Mouse (Mus musculus) megakaryocyte progenitor cell, adult 5-6 weeks (primary cell): Measurements from ENCODE around the gene Optn. TPM values are rescaled to one million over a fixed set of nuclear protein-coding genes. Genes with fewer than 3 reads are reported as not detected.
A peak's percentile ranks its signal among the peaks of the same experiment; 100 is the strongest.

Experiments
- ATAC-seq: replicated peaks from 2 replicates; pipeline ENCODE4 v1.8.0; 2016; ENCODE audit warnings: mild to moderate bottlenecking, moderate TSS enrichment, inconsistent platforms; ENCODE audit not compliant: poor library complexity
- total RNA-seq, 2 experiments: library from RNA; stranded (forward) in 1 of 2; stranded (reverse) in 1 of 2; fragments of 157-497, 149-512 nt in 1 of 2; fragments of 200-1000 nt in 1 of 2; gene quantifications; 2 replicates each; pipeline versions ENCODE4 v1.2.3 to v1.2.4; 2015 to 2017

Optn gene
- total RNA-seq, 2 experiments from 2014 or later: 10.1 to 19.8 TPM

DNA sequence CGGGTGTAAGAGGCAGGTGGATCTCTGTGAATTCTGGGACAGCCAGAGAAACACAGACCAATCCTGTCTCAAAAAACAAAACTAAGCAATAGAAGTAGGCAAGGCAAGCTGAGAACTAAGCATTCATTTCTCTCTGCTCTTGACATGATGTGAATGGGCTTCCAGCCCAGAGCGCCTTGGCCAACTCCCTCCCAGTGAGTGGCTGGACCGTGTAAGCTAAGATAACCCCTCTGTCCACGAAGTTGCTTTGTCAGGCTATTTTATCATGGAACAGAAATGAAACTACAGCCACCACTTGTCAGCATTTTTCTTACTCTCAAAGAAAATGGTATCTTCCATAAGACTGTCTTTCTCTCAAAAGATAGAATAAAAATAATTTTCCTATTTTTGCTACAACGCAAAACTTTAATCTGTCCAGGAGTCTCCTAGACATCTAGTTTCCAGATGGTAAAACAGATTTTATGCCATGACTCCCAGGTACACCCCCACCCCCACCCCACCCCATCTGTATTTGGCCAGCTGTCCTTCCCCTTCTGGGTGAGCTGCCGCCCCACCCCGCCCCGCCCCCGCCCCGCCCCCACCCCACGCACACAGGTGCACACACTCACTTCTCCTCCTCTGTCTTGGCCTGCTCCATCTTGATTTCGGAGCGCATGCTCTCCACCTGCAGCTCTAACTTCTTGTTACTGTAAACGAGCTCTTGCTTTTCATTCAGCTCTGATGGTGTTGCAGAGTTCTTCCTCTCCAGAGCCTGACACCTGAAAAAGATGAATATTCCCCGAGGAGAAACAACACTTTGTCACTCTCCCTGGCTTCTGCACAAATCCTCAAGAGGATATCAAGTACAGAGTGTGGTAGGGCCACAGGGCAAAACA, 30.1 kb downstream of the Optn start:
- ATAC-seq: peak; percentile 72

GRCm38 (mm10) chr2:5032665-5033064, 31.2 kb downstream of the Optn start:
- no peak for ATAC-seq

DNA sequence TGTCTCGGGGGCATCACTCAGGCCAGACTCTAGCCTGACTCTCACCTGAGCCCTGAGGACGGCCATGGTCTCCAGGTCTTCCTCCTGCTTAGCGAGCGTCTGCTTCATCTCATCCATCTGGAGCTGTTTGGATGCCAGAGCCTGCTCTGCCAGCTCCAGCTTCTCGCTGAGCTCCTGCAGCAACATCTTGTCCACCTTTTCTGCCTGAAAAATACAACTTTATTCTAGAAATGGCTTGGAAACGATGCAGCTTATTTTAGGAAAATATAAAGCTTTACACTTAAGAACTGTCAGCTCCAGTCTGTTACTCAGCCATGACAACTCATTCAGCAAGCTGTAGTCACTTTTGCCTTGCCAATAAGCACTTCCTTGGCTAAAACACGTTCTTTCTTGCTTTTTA, 32.6 kb downstream of the Optn start:
- ATAC-seq: no peak

DNA sequence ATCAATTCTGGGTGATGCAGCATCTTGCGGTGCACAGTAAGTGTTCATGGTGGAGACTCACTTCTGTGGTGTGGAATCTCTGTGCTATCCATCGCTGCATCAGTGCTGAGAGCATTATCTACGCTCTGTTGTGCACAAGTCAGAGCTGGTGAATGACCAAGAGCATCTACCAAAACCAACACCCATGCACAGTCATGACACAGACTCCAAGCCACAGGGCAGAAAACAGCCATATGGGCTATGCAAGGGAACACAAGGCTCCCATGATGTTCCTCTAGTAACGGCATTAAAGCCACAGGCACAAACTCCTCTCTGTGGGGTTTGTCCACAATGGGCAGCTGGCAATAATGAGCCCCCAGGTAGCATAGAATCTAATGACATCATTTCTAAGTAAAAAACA, 34.0 kb downstream of the Optn start:
- no peak for ATAC-seq

- ATAC-seq: no peak
These were observed 35.8 kb downstream of the Optn start for GRCm38 (mm10) chr2:5028047-5028446.

DNA sequence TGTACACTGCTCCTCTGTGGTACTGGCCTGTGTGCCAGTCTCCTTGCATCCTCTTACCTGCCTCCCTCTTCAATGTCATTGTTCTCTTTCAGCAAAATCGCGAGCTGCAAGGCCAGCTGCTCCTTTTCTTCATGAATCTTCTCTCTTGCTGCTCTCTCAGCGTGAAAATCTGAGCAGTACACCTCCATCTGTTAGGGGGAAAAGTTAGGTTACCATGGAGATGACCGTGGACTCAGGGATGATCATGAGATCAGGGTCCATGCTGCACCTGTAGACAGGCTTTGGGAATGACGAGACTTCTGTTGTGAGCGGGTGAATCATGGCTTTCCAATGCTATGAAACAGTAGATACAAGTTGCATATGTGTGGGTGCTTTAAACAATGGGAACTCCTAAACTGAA, 36.8 kb downstream of the Optn start:
- no peak for ATAC-seq

DNA sequence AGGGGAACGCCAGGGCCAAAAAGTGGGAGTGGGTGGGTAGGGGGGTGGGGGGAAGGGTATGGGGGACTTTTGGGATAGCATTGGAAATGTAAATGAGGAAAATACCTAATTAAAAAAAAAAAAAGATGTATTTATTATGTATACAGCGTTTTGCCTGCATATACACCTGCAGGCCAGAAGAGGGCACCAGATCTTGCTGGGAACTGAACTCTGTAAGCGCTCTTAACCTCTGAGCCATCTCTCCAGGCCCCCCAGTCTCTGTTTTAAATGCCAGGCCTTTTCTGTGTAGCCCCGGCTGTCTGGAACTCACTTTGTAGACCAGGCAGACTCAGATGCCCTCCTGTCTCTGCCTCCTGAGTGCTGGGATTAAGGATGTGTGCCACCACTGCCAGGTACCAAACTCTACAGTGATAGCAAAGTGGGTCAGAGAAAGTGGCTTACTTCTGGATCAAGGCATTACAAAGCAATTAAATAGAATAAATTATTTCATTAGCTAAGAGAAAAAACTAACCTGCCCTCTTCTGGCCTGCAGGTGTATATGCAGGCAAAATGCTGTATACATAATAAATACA, 38.6 kb downstream of the Optn start:
- peak; percentile 92 for ATAC-seq

- ATAC-seq: no peak
These were observed 40.0 kb downstream of the Optn start for GRCm38 (mm10) chr2:5023699-5024399.

- ATAC-seq: no peak
These were observed 40.6 kb downstream of the Optn start for GRCm38 (mm10) chr2:5023275-5023674.

DNA sequence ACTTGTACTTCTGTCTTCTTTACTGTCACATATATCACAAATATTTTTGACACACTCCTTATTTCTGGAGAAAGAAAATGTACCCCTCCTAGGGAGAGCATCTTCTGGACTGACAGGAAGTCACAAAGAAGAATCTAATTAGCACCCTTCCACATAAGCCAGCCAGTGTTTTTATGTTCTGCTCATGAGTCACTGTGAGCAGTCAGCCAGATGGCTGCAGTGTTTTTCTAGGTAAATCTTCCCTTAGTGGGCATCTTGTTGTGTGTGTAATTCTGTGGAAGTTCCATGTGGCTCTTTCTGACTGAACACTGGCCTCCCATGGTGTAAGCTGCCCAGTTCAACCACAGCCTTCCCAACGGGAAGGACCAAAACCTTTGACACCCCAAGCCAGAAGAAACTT, 44.1 kb downstream of the Optn start:
- no peak for ATAC-seq

DNA sequence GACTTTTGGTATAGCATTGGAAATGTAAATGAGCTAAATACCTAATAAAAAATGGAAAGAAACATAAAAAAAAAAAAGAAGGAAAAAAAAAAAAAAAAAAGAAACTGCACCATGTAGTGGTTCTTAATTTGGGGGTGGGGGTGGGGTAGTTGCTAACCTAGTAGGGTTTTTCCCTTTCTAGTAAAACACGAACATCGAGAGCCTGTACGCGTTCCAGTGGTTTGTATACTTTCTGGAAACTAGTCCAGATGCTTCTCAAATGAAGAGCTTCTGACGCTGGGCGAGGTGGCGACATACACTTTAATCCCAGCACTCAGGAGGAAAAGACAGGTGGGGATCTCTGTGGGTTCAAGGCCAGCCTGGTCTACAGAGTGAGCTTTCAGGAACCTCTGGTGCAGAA, 46.9 kb downstream of the Optn start:
- no peak for ATAC-seq

- ATAC-seq: no peak
These were observed 48.3 kb downstream of the Optn start for GRCm38 (mm10) chr2:5015527-5015926.

GRCm38 (mm10) chr2:5014616-5015015, 49.2 kb downstream of the Optn start:
- peak; percentile 38 for ATAC-seq

DNA sequence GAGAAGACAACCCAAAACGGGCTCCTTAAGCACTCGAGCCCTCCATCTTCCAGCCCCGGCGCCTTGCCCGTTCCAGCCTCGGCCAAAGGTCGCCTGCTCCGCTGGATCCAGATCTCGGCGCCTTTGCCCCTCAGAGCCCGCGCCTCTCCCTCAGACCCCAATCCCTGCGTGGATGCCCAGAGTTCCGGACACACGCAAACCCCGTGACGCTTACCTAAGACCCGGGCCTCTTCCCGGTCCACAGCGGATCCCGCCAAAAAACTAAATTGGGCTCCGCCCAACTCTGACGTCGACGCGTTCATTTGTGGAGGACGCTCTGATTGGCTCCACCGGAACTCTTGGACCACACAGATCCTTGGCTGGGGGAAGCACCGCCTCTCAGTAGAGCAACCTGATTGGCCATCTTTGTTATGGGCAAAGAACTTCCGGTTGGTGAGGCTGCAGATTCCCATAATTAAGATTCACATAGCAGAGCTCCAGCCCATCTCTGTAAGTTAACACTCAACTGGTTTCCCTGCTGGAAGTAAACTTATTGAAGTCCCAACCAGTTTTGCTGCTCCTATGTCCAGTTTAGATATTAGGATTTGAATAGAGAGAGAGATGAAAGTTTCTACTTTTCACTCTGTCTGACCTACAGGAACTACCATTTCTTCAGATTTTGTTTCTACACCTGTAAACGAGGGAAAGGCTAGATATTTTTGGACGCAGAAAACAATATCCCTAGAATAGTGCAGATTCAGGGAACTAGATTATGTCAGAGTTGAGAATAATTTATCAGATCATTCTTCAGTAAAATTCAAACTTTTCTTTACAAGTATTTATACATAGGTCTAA, 51.1 kb downstream of the Optn start, which contains the start of gene Mcm10:
TSS of gene Mcm10 (minus strand) at position 301 of the 834 bp plus-strand sequence.
- peak; percentile 99 for ATAC-seq

DNA sequence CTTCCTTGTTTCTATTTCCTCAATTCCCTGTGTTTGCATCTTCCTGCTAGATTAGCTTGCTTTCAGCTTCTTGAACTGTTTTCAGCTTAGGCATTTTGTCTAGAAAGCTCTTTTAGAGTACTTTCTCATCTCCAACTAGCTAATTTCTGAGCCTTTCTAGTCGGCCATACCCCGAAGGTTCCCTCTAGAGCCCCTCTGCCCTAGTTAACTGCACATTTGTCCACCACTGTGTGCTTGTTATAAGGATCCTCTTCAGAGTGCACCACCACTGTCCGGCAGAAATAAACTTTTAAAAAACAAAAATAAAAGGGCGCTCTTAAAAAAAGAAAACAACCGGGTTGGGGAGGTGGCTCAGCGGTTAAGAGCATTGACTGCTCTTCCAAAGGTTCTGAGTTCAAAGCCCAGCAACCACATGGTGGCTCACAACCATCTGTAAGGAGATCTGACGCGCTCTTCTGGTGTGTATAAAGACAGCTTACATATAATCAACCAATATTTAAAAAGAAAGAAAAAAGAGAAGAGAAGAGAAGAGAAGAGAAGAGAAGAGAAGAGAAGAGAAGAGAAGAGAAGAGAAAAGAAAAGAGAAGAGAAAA, 51.9 kb downstream of the Optn start:
- ATAC-seq: no peak

DNA sequence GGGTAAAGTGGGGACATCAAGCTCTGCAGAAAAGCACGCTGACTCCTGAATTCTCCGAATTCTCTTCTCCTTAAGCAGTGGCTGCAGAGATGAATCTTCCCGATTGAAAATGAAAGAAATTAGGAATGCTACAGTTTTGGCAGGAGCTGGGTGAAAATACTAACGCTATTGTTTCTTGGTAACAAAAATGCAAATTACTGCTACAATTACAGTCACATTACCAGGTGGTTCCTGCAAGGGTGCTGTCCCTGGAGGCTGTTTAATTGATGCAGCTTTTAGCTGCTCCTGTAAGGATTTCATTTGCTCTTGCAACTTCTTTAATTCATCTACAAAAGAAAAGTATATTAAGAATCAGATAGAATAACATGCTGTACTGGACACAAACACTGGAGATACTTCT, 56.7 kb downstream of the Optn start:
- ATAC-seq: no peak

DNA sequence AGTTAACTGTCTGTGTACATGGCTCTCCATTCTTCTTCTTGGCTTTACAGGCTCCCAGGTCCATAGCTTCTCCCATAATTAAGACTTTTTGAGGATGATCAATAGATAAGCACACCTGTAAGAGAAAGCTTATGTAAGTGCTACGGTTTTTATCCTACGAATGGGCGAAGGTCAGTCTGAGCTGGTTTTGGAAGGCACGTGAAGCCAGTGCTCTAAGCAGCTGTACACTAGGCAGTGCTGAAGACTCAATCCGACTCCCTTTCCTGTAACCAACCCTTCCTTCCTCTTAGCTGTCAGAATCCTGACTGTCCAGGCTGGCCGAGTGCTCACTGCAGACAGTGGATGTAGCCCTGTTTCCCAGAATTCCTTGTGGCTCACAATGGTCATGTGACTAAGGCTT, 62.6 kb downstream of the Optn start:
- ATAC-seq: no peak

DNA sequence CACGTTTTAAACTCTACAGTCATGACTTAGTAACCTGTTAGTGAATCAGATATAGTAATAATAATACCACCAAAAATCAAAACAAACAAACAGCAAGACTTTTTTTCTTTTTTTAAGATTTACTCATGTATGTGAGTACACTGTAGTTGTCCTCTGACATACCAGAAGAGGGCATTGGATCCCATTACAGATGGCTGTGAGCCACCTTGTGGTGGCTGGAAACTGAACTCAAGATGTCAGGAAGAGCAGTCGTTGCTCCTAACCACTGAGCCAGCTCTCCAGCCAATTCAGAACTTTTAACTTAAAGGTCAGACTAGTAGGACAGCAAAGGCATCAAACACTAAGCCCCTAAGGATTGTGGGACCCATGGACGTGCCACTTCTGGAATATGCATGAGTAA, 64.9 kb downstream of the Optn start:
- ATAC-seq: 0 out of 2 replicates have a peak, but pooled peaks have one; percentile 26

DNA sequence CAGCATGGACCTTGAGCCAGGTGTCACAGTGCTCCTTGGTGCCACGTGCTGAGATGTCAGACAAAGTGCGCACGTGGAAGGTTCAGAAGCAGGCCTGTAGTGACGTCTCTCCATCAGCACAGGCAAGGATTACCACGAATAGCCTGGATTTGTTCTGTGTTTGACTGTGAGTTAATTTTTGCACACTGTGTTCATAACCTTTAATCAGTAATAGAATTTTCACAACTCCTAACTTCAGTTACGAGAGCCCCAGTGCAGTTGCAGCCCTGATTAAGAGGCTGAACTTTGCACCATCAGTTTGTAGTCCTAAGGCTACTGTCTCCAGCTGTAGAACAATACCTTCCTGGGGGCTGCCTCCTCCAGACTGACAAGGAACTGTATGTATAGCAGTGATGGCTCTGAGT, 67.4 kb downstream of the Optn start:
- ATAC-seq: no peak

- no peak for ATAC-seq
These were observed 68.2 kb downstream of the Optn start for GRCm38 (mm10) chr2:4995646-4996045.

DNA sequence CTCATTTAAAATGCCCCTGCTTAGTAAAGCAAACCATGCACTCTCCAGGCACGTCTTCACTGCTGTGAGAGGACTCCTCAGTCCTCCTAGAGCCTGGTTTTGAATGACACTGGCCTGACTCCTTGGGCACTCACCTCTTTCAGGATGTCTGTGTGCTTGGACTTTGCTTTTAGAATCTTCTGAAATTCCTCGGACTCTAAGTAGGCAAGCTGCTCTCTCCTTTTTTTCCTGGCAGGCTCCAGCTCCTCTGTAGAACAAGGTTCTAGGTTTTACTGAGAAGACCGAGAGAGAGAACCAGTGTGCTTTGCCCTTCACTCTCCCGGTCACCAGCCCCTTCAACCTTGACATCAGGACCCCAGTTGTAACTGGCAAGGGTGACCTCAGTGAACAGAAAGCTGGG, 69.4 kb downstream of the Optn start:
- no peak for ATAC-seq
